Mouse (Mus musculus) lung, adult 2 months (tissue): ENCODE measurements at regions not wholly inside any gene's neighbourhood (a gene's known extent, or its start where the extent isn't known, plus 50 kb on each side); places are given as distances from the start of the nearest gene placed in this dataset.

Experiments used
- CTCF ChIP-seq: fragments of 200-500 bp; IDR thresholded peaks from 2 replicates; pipeline ENCODE4 v1.5.1; 2011; ENCODE audit warnings: mild to moderate bottlenecking, low read length, control low read depth; ENCODE audit not compliant: insufficient read depth
- POLR2A ChIP-seq: fragments of 200-500 bp; IDR thresholded peaks from 2 replicates; pipeline ENCODE4 v1.6.1; 2011; ENCODE audit warnings: low read depth, mild to moderate bottlenecking, control low read depth, low read length, borderline replicate concordance; ENCODE audit errors: extremely low read depth

DNA sequence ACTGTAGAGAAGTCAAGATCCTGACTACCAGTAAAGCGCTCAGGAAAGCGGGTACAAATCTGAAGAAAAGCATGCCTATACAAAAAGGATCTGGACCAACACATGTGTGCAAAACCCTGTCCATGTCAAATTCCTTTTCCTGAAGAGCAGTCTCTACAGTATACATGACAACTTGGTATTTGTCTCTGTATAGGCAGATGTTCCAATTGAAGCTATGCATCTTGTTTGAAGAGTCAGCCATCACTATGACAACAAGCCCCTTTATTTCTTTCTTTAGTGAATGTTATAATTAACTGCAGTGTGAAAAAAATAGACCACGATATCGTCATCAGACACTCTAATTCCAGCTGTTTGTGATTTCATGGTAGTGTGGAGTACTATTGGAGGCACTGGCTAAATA is 164.2 kb downstream of the Sst start:
- TF ChIP-seq CTCF: no peak
- TF ChIP-seq POLR2A: no peak
